Mouse (Mus musculus) olfactory bulb, adult 2 months (tissue): ENCODE measurements around the gene Foxp4.

Source experiments
- CTCF ChIP-seq: fragments of 200-500 bp; IDR thresholded peaks from 2 replicates; pipeline ENCODE4 v1.5.1; 2012; ENCODE audit warnings: low read depth, mild to moderate bottlenecking, low read length, moderate library complexity; ENCODE audit not compliant: insufficient read depth
- POLR2A ChIP-seq: fragments of 200-500 bp; IDR thresholded peaks from 2 replicates; pipeline ENCODE4 v1.6.1; 2012; ENCODE audit warnings: mild to moderate bottlenecking, low read depth, low read length, moderate library complexity; ENCODE audit not compliant: insufficient read depth

- no peak for TF ChIP-seq CTCF
- TF ChIP-seq POLR2A = no peak
These were observed 16.4 kb downstream of the Foxp4 start for GRCm38 (mm10) chr17:47908079-47908478.
